Mouse (Mus musculus): ENCODE measurements at regions not wholly inside any gene's neighbourhood (a gene's known extent, or its start where the extent isn't known, plus 50 kb on each side); places are given as distances from the start of the nearest gene placed in this dataset.

- no peaks in the 10 kb centered on the region for H3K36me3 ChIP-seq (replicated peaks)
- no peaks in the 10 kb centered on the region for H3K4me1 ChIP-seq
- no peak overlapping the region for H3K4me2 ChIP-seq
- H3K4me3 ChIP-seq (replicated peaks), result no peak overlapping the region
- no peak for ATAC-seq (ENCODE audit: low FRiP score)
- H3K9ac ChIP-seq, result no peak overlapping the region
- H3K9me3 ChIP-seq, result no peaks in the 10 kb centered on the region
- H3K27ac ChIP-seq, result no peak overlapping the region
- WGBS, result 87% methylated on average over 2 of the region's 2 CpGs
- H3K27me3 ChIP-seq, result no peaks in the 10 kb centered on the region
Observed at GRCm38 (mm10) chr13:37197136-37197535, 147.1 kb upstream of the F13a1 start.

- 82% methylated on average over 1 of the region's 1 CpGs for WGBS
- no peak for ATAC-seq (ENCODE audit: low FRiP score)
Observed at GRCm38 (mm10) chr13:37195857-37196256, 145.8 kb upstream of the F13a1 start.

GRCm38 (mm10) chr13:37181169-37181787 lies 131.2 kb upstream of the F13a1 start:
- Histone ChIP-seq H3K27me3 (no peaks in the 10 kb centered on the region), H3K36me3 (replicated peaks) (no peaks in the 10 kb centered on the region), H3K4me2 (no peak overlapping the region), H3K4me3 (replicated peaks) (no peak overlapping the region), H3K27ac (no peak overlapping the region), H3K9me3 (no peaks in the 10 kb centered on the region), H3K4me1 (no peaks in the 10 kb centered on the region), H3K9ac (no peak overlapping the region)
- ATAC-seq (ENCODE audit: low FRiP score), result no peak
- 87% methylated on average over 9 of the region's 9 CpGs for WGBS

More at GRCm38 (mm10) chr13:37195857-37196256, 145.8 kb upstream of the F13a1 start:
- H3K27ac ChIP-seq, result no peak overlapping the region
- no peak overlapping the region for H3K4me3 ChIP-seq (replicated peaks)
- no peak overlapping the region for H3K4me2 ChIP-seq
- no peaks in the 10 kb centered on the region for H3K36me3 ChIP-seq (replicated peaks)
- no peaks in the 10 kb centered on the region for H3K27me3 ChIP-seq
- H3K9me3 ChIP-seq, result no peaks in the 10 kb centered on the region
- no peaks in the 10 kb centered on the region for H3K4me1 ChIP-seq
- no peak overlapping the region for H3K9ac ChIP-seq

GRCm38 (mm10) chr13:37176526-37176925 lies 126.5 kb upstream of the F13a1 start:
- Histone ChIP-seq H3K4me1 (no peaks in the 10 kb centered on the region), H3K36me3 (replicated peaks) (no peaks in the 10 kb centered on the region), H3K9me3 (no peaks in the 10 kb centered on the region), H3K4me2 (no peak overlapping the region), H3K27ac (no peak overlapping the region), H3K4me3 (replicated peaks) (no peak overlapping the region), H3K9ac (no peak overlapping the region), H3K27me3 (no peaks in the 10 kb centered on the region)
- no peak for ATAC-seq (ENCODE audit: low FRiP score)
- WGBS, result 87% methylated on average over 1 of the region's 1 CpGs

DNA sequence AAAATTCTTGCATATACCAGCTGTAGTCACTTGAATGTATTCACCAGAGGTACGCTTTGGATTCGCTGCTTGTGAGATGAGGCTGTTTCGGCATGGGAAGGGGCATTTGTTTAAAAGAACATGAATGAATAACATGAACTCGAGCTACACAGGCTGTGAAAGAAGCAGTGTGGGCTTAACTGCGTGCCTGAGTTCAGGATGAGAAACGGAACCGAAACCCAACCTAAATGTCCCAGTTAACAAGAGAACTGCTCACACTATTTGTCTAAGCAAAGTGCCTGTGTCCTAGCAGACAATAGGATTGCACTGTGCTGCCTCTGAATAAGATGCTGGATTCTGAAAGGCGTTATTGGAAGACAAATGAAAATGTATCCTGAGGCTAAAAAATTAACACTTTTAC lies 126.0 kb upstream of the F13a1 start:
- no peak overlapping the region for H3K9ac ChIP-seq
- H3K36me3 ChIP-seq (replicated peaks), result no peaks in the 10 kb centered on the region
- H3K4me3 ChIP-seq (replicated peaks), result no peak overlapping the region
- no peak for ATAC-seq (ENCODE audit: low FRiP score)
- no peak overlapping the region for H3K27ac ChIP-seq
- H3K4me1 ChIP-seq, result no peaks in the 10 kb centered on the region
- H3K4me2 ChIP-seq, result no peak overlapping the region
- 90% methylated on average over 8 of the region's 8 CpGs for WGBS
- no peaks in the 10 kb centered on the region for H3K27me3 ChIP-seq
- H3K9me3 ChIP-seq, result no peaks in the 10 kb centered on the region

DNA sequence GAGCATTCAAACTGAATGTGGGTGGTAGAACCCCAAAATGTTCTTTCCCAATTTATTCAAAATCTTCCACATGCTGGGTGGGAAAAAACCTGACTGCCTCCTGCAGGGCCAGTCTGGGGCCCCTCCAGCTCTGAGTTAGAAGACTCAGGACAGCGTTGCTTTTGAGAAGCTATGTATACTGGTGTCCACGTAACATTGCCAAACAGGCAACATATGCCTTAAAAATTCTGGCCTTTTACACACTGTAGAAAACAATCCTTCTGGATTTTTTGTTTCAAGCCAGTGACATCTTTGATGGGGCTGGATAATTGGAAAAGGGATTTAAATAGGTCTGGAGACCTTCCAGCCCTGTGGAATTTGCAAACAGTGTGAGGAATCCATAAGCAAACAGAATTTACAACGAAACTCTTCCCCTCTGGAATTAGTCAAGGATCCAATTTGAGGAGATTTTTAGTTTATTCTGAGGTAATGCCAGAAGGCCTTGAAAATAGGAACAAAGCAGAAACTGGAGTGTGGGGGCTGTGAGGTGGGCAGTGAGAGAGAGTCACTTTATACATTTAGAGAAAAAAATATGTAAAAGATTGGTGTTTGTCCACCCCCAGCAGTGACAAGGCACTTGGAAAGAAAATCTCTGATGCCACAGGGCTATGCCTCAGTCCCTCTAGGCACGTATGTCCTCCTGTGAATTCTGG lies 108.9 kb upstream of the F13a1 start:
- Histone ChIP-seq H3K4me2 (no peak overlapping the region), H3K9me3 (no peaks in the 10 kb centered on the region), H3K27me3 (no peaks in the 10 kb centered on the region), H3K4me1 (no peaks in the 10 kb centered on the region), H3K9ac (no peak overlapping the region), H3K27ac (no peak overlapping the region), H3K36me3 (replicated peaks) (no peaks in the 10 kb centered on the region), H3K4me3 (replicated peaks) (no peak overlapping the region)
- WGBS, result 77% methylated on average over 4 of the region's 4 CpGs
- ATAC-seq (ENCODE audit: low FRiP score), result no peak

DNA sequence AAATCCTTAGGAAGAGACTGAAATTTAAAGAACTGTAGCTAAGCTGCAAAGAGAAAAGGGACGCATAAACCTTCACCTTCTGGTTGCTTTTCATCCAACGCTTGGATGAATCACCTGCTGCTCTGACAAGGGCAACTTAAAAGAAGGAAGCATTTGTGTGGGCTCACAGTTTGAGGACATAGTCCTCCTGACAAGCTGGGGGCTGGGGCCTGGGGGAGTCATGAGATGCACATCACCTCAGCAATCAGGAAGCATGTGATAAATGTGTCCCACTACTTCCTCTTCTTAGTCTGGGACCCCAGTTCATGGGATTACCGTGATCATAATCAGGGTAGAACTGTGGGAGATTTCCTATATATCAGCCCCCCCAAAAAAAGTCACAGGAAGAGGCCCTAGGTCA lies 107.8 kb upstream of the F13a1 start:
- no peak for ATAC-seq (ENCODE audit: low FRiP score)
- H3K36me3 ChIP-seq (replicated peaks), result no peaks in the 10 kb centered on the region
- no peak overlapping the region for H3K27ac ChIP-seq
- H3K9ac ChIP-seq, result no peak overlapping the region
- H3K27me3 ChIP-seq, result no peaks in the 10 kb centered on the region
- no peaks in the 10 kb centered on the region for H3K4me1 ChIP-seq
- no peaks in the 10 kb centered on the region for H3K9me3 ChIP-seq
- H3K4me3 ChIP-seq (replicated peaks), result no peak overlapping the region
- no peak overlapping the region for H3K4me2 ChIP-seq
- 92% methylated on average over 3 of the region's 3 CpGs for WGBS

GRCm38 (mm10) chr13:37151835-37152516 lies 101.9 kb upstream of the F13a1 start:
- H3K4me3 ChIP-seq (replicated peaks), result no peak overlapping the region
- H3K36me3 ChIP-seq (replicated peaks), result no peaks in the 10 kb centered on the region
- H3K27me3 ChIP-seq, result no peaks in the 10 kb centered on the region
- H3K4me1 ChIP-seq, result peaks cover 25% of the 10 kb centered on the region
- H3K4me2 ChIP-seq, result no peak overlapping the region
- H3K9ac ChIP-seq, result no peak overlapping the region
- WGBS, result 23% methylated on average over 4 of the region's 4 CpGs
- H3K9me3 ChIP-seq, result no peaks in the 10 kb centered on the region
- peak; percentile 84 for ATAC-seq (ENCODE audit: low FRiP score)
- H3K27ac ChIP-seq, result 0 out of 2 replicates have a peak overlapping the region, but pooled peaks have one; percentile 26

GRCm38 (mm10) chr13:37149961-37150360 lies 99.9 kb upstream of the F13a1 start:
- Histone ChIP-seq H3K36me3 (replicated peaks) (no peaks in the 10 kb centered on the region), H3K9me3 (no peaks in the 10 kb centered on the region), H3K9ac (no peak overlapping the region), H3K4me1 (peaks cover 25% of the 10 kb centered on the region), H3K4me3 (replicated peaks) (no peak overlapping the region), H3K27me3 (no peaks in the 10 kb centered on the region), H3K27ac (no peak overlapping the region), H3K4me2 (no peak overlapping the region)
- WGBS, result 97% methylated on average over 1 of the region's 1 CpGs
- no peak for ATAC-seq (ENCODE audit: low FRiP score)

DNA sequence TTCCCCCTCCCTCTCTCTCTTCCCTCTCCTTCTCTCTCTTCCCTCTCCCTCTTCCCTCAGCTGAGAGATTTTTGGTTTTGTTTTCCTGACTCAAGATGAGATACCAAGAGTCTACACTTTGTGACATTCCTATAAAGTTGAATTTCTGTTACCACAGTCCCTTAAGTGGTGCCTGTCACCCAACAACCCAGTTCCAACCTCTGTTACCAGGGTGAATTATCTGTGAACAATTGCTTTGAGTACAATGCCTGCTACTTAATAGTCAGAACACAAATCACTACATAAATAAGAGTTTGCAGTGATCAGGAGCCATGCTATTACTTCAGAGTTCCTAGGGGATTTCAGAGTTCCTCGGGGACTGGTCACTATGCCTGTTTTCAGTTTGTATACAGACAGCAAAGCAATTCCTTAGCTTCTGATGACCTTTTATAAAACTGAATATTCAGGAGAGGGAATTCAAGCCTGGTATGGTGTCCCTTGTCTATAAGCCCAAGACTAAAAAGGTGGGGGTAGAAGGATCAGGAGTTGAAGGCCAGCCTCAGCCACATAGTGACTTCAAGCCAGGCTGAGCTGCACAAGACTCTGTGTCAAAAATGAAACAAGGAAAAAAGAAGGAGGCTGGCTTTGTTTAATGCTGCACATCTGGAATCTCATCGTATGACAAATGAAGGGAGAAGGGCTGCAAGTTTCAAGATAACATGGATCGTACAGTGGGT lies 99.2 kb upstream of the F13a1 start:
- Histone ChIP-seq H3K36me3 (replicated peaks) (no peaks in the 10 kb centered on the region), H3K4me2 (no peak overlapping the region), H3K27ac (no peak overlapping the region), H3K9ac (no peak overlapping the region), H3K9me3 (no peaks in the 10 kb centered on the region), H3K27me3 (no peaks in the 10 kb centered on the region), H3K4me1 (peaks cover 25% of the 10 kb centered on the region), H3K4me3 (replicated peaks) (no peak overlapping the region)
- ATAC-seq (ENCODE audit: low FRiP score), result no peak
- 62% methylated on average over 3 of the region's 3 CpGs for WGBS

DNA sequence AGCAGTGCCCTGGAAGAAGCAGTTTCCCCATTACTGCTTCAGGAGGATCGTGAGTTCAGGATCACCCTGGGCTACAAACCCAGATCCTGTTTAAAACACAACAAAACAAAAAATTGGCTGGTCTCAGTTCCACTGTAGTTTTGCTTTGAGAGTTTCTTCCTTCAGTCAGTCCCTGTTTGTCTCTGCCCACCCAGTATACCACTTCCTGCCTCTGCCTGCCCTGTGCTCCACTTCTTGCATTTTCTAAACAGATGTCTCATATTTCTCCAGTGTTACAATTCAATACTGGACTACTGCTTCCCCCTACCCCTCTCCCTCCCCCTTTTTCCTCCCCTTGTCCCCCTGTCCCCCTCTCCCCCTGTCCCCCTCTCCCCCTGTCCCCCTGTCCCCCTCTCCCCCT lies 98.6 kb upstream of the F13a1 start:
- H3K27ac ChIP-seq, result no peak overlapping the region
- H3K27me3 ChIP-seq, result no peaks in the 10 kb centered on the region
- no peak for ATAC-seq (ENCODE audit: low FRiP score)
- H3K9me3 ChIP-seq, result no peaks in the 10 kb centered on the region
- 77% methylated on average over 1 of the region's 1 CpGs for WGBS
- H3K9ac ChIP-seq, result no peak overlapping the region
- peaks cover 25% of the 10 kb centered on the region for H3K4me1 ChIP-seq
- no peak overlapping the region for H3K4me3 ChIP-seq (replicated peaks)
- H3K4me2 ChIP-seq, result no peak overlapping the region
- no peaks in the 10 kb centered on the region for H3K36me3 ChIP-seq (replicated peaks)

DNA sequence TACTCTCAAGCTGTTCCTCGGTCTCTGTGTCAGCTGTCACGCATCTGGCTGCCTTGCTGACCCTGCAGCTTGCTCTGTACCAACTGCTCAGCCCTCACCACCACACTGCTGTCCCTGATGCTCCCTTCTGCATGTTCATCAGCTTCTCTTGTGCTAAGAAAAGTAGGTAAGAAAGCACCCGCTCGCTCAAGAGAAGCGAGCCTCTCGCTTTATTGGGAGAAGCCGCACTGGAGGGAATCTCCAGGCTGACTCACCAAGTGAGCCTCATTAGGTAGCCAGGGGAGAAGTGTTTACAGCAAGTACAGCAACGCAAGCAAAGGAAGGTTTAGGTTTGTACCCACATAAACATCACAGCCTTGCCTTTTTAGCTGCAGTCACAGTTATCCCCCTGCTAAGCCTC lies 97.7 kb upstream of the F13a1 start:
- H3K4me1 ChIP-seq, result peaks cover 25% of the 10 kb centered on the region
- H3K4me3 ChIP-seq (replicated peaks), result no peak overlapping the region
- H3K9ac ChIP-seq, result no peak overlapping the region
- no peak overlapping the region for H3K4me2 ChIP-seq
- WGBS, result 93% methylated on average over 8 of the region's 8 CpGs
- H3K9me3 ChIP-seq, result no peaks in the 10 kb centered on the region
- no peak overlapping the region for H3K27ac ChIP-seq
- ATAC-seq (ENCODE audit: low FRiP score), result no peak
- no peaks in the 10 kb centered on the region for H3K27me3 ChIP-seq
- H3K36me3 ChIP-seq (replicated peaks), result no peaks in the 10 kb centered on the region

All from forebrain, embryonic 12.5 days (tissue).